Mouse (Mus musculus) cortical plate, adult 2 months (tissue): ENCODE data around the gene Ptpra.

Experiments used
- CTCF ChIP-seq: fragments of 200-500 bp; IDR thresholded peaks from 2 replicates; pipeline ENCODE4 v1.5.1; 2011; ENCODE audit warnings: mild to moderate bottlenecking, control low read depth, low read length; ENCODE audit not compliant: insufficient read depth; ENCODE audit errors: extremely low read depth
- POLR2A ChIP-seq: fragments of 200-500 bp; IDR thresholded peaks from 2 replicates; pipeline ENCODE4 v1.6.1; 2011; ENCODE audit warnings: mild to moderate bottlenecking, low read length, control low read depth; ENCODE audit not compliant: insufficient read depth; ENCODE audit errors: extremely low read depth

DNA sequence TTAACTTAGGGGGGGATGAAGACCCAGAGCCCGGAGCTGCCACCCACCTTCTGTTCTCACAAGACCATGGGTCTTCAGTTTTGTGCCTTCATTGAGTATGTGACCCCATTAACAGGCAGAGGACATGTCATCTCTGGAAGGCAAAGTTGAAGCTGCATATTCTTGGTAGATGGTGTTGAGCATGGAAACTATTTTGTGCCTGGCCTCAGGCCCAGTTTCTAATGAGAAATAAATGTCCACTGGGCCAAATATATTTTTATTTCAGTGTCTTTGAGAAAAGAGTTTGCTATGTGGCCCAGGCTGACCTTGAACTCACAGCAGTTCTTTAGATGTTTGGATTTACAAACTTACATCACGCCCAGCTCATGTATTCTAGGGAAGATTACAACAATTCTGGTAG lies 139.7 kb downstream of the Ptpra start:
- TF ChIP-seq POLR2A (no peak), CTCF (no peak)
